Mouse (Mus musculus) granulocyte monocyte progenitor cell, adult 5-6 weeks (primary cell): ENCODE results near the gene Rnase1. TPM values are rescaled to one million over a fixed set of nuclear protein-coding genes. Genes with fewer than 3 reads are reported as not detected.
A peak's percentile ranks its signal among the peaks of the same experiment; 100 is the strongest.
"Not testable (repeated sequence)": the region's sequence is repeated elsewhere in the genome, so short reads cannot be mapped to it uniquely, and the experiment has no call there.

Experiments
- ATAC-seq: replicated peaks from 2 replicates; pipeline ENCODE4 v1.8.0; 2016; ENCODE audit warnings: mild to moderate bottlenecking, moderate TSS enrichment, inconsistent platforms; ENCODE audit not compliant: poor library complexity, severe bottlenecking
- total RNA-seq, 2 experiments: library from RNA; stranded (forward) in 1 of 2; stranded (reverse) in 1 of 2; fragments of 200-712, 200-1000 nt in 1 of 2; fragments of >200 nt in 1 of 2; fragmentation: Nextera tagmentation in 1 of 2; gene quantifications; 2 replicates each; pipeline ENCODE4 v1.2.3; 2014 to 2017

Rnase1 gene
- total RNA-seq (2014; fragmentation: Nextera tagmentation) (not detected in 2 replicates), total RNA-seq (2017) (not detected in 2 replicates)

DNA sequence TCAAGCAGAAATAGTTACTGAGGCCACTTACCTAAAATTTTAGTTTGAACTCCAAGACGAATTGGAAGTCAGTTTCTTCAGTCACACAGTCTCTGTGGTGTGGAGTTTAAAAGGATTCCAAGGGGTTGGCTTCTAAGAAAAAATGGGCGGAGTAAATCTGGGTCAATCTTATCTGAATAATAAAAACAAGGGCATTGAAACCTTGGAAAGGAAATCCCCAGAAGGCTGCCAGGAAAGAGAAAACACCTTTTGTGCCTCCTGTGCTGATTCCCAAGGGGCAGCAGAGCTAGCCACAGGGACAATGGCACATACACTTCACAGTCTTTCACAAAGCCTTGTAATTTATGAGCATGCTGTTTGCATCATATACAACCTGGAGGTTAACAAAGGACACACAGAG is at the start of gene Rnase1:
Gene Rnase1, minus strand, starts transcription at position 101 of the 400 bp plus-strand sequence.
- ATAC-seq, result no peak

DNA sequence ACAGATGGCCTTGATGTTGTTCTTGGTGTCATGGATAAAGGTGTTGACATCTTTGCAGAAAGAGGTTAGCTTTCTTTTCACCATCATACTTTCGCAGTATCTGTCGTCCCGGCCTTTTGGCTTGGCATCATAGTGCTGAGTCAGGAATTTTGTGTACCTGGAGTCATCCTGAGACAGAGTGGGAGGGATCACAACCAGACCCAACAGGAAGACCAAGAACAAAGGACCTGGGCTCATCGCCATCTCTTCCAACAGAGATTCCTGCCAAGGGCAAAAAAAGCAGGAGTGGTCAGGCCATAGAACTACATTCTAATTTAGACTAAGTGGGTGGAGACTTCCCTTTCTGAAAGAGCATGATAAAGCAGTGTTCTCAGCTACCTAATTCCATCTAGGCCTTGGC is 49.1 kb upstream of the Rnase1 start:
- no peak for ATAC-seq

DNA sequence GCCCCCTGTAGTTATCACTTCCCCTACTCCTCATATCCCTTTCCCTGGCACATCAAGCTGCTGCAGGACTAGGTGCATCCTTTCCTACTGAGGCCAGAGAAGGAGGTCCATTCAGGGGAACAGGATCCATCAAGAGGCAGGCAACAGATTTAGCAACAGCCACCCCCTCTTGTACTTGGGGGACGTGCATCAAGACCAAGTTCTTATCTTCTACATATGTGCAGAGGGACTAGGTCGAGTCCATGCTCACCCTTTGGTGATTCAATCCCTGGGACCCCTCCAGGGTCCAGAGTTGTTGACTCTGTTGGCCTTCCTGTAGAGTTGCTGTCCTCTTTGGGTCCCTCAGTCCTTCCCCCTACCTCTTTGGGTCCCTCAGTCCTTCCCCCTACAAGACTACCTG is 34.5 kb upstream of the Rnase1 start:
- peak; percentile 53 for ATAC-seq

DNA sequence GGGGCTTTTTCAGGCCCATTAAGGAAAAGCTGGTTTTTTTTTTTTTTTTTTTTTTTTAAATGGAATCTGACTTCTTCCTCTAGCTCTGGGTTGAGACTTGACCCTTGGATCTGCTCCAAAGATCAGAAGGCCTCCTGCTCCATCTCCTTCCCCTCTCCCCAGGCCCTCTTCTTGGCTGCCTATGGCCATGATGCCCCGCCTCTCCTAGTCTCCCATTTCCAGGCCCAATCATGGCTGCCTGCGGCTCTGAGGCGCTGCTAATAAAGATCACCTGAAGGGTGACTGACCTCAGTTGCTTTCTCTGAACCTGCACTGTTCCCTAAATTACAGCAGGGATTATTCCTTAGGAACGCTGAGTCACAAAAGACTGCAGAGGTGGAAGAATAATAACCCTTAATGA is 27.3 kb upstream of the Rnase1 start:
- no peak for ATAC-seq

DNA sequence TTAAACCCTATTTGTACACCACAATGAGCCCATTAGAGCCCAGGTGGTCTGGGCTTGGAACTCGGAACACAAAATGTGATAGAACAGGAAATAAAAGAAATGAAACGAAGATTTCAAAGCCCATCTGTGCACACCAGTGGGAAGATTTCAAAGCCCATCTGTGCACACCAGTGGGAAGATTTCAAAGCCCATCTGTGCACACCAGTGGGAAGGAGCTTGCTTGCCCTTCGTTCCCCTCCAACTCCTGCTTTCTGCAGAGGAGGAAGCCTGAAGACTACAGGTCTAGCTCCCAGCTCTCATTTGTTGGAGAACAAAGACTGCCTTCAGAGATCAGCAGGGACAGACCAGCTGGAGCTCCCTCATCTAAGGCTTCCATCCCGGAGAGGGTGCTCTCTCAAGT is 26.4 kb upstream of the Rnase1 start:
- not testable (repeated sequence) for ATAC-seq

DNA sequence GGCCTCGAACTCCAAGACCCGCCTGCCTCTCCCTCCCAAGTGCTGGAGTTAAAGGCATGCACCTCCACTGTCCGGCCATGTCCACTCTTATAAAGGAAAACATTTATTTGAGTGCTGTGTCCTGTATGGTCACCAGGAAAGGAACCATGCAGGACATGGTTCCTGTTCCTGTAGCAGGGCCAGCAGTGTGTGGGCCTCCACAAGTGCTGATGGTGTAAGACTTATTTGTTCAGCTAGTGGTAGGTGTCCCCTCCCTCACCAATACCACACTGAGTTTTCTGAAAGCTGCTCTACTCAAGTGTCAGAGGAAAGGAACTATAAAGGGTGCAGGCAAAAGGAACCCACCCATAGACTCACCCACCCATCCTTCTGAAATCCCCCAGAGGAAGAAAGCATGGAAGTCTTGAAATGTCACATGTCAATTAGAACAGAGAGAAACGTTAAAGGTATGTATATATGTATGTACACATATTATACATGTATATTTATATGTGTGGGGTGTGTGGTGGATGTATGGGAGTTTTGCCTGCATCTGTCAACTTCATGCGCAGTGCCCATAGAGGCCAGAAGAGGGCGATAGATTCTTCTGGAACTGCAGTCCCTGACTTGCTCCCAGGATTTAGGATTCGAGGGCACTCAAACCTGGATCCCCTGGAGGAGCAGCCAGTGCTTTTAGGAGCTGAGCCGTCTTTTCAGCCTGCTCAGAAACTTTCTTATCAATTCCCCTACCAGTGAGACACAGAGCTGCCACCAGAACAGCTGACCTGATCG is 25.7 kb upstream of the Rnase1 start:
- ATAC-seq, result peak; percentile 68

DNA sequence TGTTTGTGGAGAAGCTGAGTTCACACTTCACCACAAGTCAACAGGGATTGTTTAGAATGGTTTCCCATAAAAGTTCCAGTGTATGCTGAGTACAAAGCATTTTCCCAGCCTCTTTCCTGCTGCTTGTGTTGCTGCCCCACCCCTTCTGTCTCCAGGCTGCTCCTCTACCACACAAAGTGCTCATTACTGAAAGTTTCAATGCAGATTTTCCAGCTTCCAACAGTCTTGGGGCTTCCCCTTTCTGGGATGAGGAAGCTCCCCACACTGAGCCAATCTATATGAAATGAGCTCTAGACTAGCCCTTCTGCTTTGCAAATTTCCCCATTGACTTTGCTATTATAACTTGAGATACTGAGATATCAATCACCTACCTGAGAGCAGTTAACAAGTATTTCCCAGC is 19.5 kb upstream of the Rnase1 start:
- ATAC-seq, result peak; percentile 67

DNA sequence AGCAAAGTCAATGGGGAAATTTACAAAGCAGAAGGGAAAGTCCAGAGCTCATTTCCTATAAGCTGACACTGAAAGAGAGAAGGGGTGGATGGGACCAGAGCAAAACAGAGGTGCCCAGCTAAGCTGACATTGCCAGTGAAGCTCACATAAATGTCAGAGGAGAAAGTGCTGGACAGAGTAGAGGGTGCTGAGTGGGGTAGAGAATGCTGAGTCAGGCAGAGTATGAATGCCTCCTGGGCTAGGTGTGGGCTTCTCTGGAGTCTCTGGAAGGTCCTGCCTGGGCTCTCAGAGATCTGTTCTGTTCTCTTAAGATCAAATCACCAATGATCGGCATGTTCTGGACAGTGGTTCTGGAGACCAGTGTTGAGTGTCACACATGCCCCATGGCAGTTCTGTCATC is 18.9 kb upstream of the Rnase1 start:
- no peak for ATAC-seq

DNA sequence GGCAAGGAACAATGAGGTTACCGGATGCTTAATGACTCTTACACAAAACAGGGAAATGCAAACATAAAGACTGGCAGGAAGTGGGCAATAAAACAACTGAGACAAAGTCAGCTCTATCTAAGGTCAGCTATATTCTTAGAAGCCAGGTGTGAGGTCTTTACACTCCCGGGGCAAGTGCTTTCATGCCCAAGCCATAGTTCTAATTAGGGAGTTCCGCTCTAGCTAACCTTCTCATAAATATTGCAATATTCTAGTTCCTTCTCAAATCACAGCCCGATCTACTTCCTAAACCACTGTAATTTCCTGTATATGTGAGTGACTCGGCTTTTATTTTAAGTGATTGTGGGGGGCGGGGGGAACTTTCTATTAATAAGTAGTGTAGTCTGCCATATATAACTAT is 16.7 kb upstream of the Rnase1 start:
- not testable (repeated sequence) for ATAC-seq

DNA sequence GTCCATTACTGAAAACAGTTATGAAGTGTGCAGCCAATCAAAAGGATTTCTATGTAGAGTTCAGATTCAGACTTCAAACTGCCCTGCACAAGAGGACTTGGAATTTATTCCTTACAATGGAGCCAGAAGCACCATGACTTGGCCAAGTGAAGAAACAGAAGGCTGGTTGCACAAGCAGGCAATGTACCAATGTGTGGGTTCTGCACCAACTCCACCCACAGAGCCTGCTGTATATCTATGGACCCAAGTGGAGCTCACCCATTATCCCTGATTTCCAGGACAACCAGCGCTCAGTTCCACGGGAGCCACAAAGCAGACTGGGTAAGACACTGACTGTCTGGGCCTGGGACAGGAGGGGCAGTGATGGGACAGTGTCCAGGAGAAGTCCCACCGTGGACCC is 15.4 kb upstream of the Rnase1 start, which contains the start of gene Rnase2b:
Gene Rnase2b, plus strand, starts transcription at position 285 of the 400 bp plus-strand sequence.
- ATAC-seq, result not testable (repeated sequence)

DNA sequence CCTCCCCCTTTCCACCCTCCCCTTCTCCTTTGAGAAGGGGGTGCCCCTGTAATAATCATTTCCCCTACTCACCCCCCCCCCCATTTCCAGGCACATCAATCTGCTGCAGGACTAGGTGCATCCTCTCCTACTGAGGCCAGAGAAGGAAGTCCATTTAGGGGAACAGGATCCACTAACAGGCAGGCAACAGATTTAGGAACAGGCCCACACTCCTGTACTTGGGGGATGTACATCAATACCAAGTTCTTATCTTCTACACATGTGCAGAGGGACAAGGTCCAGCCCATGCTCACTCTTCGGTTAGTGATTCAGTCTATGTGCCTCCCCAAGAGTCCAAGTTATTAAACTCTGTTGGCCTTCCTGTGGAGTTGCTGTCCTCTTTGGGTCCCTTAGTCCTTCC is 10.5 kb upstream of the Rnase1 start:
- ATAC-seq, result peak; percentile 76

DNA sequence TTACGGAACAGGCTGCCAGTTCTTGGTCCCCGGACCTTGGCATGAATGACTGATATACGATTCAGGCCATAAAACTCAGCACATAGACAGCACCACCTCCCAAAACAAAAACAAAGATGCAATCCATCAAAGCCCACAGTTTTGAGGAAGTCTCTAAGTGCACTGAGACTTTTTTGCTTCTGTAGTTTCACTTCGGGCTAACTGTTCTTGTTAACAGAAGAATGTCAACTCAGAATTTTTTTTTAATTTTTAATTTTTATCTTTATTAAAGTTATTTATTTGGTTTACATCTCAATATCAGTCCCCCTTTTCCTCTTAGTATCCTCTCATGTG is 10.1 kb upstream of the Rnase1 start:
- peak; percentile 56 for ATAC-seq

DNA sequence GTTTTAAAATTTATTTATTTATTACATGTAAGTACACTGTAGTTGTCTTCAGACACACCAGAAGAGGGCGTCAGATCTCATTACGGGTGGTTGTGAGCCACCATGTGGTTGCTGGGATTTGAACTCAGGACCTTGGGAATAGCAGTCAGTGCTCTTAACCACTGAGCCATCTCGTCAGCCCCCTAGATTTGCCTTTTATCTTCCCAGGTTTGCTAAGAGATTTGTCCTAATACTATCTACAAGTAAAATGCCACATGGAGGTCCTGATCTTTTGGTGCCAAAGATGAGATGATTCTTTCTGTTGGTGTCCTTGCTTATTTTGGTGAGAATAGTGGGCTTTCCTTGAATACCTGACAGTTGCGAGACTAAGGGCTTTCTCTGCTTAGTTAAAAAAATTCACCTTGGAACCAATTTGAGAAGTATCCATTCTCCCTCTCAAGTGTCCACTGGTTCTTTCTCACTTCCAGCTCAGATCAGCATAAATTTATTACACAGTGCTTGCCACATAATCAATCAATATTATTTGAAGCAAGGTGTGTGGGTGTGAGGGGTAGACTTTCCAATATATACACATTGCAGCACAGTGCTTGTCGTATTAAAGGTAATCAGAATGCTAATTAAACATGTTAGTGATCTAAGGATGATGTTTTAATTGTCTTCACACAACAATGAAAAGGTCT is 9.6 kb upstream of the Rnase1 start:
- no peak for ATAC-seq

DNA sequence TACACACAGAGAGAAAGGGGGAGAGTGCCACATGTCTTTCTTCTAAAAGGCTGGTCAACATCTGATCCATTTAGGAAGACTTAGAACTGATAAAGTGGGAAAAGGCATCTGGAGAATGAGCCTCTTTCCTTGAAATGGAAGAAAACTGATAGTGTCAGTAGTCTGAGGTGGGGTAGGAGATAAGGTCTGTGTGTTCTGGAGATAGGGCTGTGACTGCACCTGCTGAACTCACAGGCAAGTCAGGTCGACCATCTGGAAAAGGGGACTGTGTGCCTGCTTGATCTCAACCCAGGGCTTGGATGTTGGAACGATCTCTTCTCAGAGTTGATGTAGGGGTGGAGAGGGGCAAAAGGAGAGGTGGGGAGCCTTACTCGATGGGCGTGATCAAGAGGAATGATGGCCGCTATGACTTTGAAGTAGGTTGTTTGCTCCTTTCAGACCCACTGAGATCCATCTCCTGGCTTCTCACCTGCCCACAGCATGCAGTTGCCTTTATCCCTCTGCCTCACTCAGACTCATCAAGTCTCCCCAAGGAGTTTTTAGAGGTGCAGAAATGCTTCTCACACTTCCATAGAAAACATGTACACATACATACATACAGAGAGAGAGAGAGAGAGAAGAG is 5.8 kb upstream of the Rnase1 start:
- ATAC-seq, result no peak

DNA sequence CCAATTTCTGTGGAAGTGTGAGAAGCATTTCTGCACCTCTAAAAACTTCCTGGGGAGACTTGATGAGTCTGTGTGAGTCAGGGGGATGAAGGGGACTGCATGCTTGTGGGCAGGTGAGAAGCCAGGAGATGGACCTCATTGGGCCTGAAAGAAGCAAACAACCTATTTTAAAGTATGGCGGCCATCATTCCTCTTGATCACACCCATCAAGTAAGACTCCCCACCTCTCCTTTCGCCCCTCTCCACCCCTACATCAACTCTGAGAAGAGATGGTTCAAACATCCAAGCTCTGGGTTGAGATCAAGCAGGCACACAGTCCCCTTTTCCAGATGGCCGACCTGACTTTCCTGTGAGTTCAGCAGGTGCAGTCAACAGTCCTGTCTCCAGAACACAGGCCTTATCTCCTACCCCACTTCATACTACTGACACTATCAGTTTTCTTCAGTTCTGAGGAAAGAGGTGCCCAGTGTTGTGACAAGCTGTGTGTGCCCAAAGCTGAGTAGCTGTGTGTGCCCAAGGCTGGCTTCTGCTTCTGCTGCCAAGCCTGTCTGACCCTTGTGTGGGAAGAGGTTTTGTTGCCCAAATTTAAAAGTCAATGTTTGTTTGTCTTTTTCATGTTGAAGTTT is 3.7 kb upstream of the Rnase1 start:
- ATAC-seq, result no peak

DNA sequence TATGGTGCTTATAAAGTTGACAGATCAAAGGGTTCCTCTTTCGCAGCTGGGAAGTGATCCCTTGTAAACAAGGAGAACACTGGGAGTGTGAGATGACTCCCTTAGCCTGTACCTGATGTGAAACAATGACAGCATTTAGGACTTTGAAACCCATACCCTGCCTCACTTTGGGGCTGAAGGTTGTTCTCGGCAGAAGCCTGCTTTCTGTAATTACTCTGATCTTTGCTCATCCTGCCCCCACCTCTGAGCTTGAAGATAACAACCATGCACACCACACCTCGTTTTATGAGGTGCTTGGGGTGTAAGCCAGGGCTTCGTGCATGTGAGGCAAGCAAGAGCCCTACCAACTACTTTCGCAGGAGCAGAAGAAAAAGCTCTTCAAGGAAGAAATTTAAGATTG is 2.6 kb upstream of the Rnase1 start:
- no peak for ATAC-seq

DNA sequence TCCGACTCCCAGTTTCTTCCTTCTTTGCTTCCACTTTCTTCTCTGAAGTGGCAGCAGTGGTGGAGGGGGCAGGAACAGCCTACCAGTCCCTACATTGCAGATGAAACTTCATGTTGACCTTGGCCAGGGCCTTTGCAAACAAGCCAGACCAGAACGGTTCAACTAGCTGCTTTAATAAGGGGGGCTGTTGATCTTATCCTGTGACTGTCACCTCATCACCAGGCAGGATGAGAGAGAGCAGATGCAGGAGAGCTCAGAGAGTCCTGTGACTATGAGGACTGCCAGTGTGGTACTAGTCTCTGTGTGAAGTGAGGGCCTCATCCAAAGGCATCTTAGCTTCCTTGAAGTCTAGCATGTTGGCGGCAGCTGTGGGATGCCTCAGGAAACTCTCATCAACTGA is 1.4 kb upstream of the Rnase1 start:
- ATAC-seq, result no peak

DNA sequence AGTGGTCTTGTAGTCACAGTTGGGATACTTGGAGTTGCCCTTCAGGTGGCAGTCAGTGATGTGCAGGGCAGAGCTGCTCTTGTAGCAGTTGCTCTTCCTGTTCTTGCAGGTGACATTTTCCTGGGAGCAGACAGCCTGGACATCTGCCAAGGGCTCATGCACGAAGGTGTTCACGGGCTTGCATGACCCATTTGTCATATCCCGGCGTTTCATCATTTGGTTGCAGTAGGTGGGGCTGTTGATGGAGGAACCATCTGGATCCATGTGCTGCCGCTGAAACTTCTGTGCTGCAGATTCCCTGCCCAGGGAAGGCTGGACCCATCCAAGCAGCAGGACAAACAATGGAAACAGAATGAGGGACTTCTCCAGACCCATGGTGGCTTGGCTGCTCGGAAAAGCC is 1.1 kb downstream of the Rnase1 start:
- no peak for ATAC-seq

DNA sequence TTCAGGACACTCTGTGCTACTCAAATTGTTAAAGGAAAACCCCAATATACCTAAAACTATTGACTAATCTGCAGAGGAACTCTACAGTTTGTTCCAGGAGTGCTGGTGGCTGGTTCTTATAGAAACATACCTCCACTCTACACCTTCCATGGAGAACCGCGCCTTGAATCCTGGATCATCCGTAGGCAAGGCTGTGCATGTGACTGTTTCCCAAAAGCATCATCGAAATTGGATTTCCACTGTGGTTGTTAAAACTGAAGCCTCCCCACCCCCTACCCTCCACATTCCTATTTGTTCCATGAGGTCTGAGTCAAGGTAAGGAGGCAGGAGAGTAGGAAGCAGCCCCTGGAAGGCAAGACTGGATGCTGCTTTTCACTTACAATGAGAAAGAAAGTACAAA is 2.1 kb downstream of the Rnase1 start:
- no peak for ATAC-seq

DNA sequence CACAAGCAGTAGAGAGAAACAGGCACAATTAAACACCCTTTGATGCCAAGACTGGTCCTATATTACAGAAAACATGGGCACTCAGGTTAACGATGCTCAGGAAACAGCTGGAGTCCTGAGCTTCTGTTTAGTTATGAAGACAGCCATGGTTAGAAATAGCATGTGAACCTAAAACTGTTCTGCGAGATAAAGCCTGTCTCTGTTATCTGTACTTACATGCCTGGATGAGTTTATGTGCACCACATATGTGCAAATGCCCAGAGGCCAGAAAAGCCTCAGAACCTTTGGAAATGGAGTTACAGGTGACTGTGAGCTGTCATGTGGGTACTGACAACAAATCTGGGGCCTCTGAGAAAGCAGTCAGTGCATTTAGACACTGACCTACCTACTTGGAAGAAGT is 2.6 kb downstream of the Rnase1 start:
- ATAC-seq, result no peak

DNA sequence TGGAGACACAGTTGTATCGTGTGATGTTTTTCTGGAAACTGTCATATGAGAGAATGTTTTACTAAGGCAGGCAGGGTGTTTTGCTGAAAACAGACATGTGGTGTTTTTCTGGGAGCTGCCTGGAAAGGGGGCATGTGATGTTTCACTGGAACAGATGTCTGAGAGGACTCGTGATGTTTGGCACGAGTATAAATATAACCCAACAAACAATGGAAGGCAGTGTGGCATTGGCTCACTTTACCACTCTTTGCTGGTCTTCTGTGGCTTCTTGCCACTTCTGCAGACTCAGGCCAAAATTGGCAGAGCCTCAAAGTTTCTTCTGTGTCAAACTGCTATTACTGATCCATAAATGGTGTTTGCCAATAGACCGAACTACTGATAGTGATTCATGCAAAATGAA is 3.3 kb downstream of the Rnase1 start:
- no peak for ATAC-seq
